Mouse (Mus musculus): ENCODE data around the gene Arhgef2.

DNA sequence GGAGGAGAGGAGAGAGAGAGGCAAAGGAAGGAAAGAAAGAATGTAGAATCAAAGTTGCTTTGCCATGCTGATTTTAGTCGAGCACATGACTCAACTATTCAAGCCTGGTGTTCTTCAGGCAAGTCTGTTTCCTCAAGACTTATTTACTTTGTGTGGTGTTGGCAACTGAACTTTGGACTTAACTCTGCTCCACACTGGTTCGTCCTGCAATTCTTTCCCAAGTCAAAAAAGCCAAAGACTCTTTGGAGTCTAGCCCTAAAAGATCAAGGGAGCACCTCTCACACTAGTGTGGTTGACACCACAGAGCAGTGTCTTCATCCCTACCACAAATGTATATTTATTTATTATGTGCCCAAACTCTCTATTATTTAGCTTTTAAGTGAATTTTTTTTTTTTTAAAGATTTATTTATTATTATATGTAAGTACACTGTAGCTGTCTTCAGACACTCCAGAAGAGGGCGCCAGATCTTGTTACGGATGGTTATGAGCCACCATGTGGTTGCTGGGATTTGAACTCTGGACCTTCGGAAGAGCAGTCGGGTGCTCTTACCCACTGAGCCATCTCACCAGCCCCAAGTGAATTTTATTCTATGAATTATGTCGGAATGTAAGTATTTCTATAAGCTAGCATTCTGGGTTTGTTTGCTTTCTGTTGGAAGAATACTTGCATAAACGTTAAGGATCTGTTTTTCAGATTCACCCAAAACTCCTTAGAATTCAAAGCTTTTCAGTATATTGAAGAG, 78.6 kb downstream of the Arhgef2 start:
- TF ChIP-seq CTCF (IDR thresholded peaks at IDR 0.05) (peak; percentile 32; the same call in 1 of the 2 replicates), EP300 (IDR thresholded peaks at IDR 0.05) (no peak)
